Mouse (Mus musculus) hindbrain, embryonic 16.5 days (tissue): Measurements from ENCODE around the gene Cacna1h. TPM values are rescaled to one million over a fixed set of nuclear protein-coding genes. Genes with fewer than 3 reads are reported as not detected.

Experiments used
- ATAC-seq: fragments of 200-750 bp; cut with Nextera tagmentation; 2 replicates; pipeline ENCODE4 v1.8.0; 2017; ENCODE audit warnings: moderate TSS enrichment, moderate library complexity
- H3K27ac ChIP-seq: fragments of 300-500 bp; sonication (generic); 2 replicates; pipeline ENCODE4 v1.5.1; 2014; ENCODE audit warnings: low read depth, mild to moderate bottlenecking, control low read depth, low read length, moderate library complexity
- H3K27me3 ChIP-seq: fragments of 300-500 bp; sonication (generic); replicated peaks from 2 replicates; pipeline ENCODE4 v1.6.1; 2014; ENCODE audit warnings: low read length; ENCODE audit not compliant: control insufficient read depth, insufficient read depth
- H3K36me3 ChIP-seq: fragments of 300-500 bp; sonication (generic); 2 replicates; pipeline ENCODE4 v1.6.1; 2014; ENCODE audit warnings: mild to moderate bottlenecking, low read length, moderate library complexity, mixed read lengths; ENCODE audit not compliant: control insufficient read depth, insufficient read depth
- H3K4me1 ChIP-seq: fragments of 300-500 bp; sonication (generic); 2 replicates; pipeline ENCODE4 v1.6.1; 2014; ENCODE audit warnings: low read depth, low read length; ENCODE audit not compliant: control insufficient read depth, insufficient read depth
- H3K4me2 ChIP-seq: fragments of 300-500 bp; sonication (generic); 2 replicates; pipeline ENCODE4 v1.6.1; 2014; ENCODE audit warnings: mild to moderate bottlenecking, low read length, control low read depth, moderate library complexity
- H3K4me3 ChIP-seq: fragments of 300-500 bp; sonication (generic); 2 replicates; pipeline ENCODE4 v1.5.1; 2014; ENCODE audit warnings: mild to moderate bottlenecking, low read length, control low read depth, moderate library complexity
- H3K9ac ChIP-seq: fragments of 300-500 bp; sonication (generic); 2 replicates; pipeline ENCODE4 v1.6.1; 2014; ENCODE audit warnings: low read depth, mild to moderate bottlenecking, control low read depth, low read length, moderate library complexity
- H3K9me3 ChIP-seq: fragments of 300-500 bp; sonication (generic); 2 replicates; pipeline ENCODE4 v1.6.1; 2014; ENCODE audit warnings: mild to moderate bottlenecking, low read length, moderate library complexity; ENCODE audit not compliant: control insufficient read depth
- WGBS: fragments of 180-500 bp; shearing (Covaris S2); extraction: QIAGEN DNeasy Blood & Tissue Kit; methylation state at CpG from one replicate; pipeline ENCODE4 v1.1.7; 2014; 5-methylcytosine and 5-hydroxymethylcytosine counted together
- polyA plus RNA-seq: library from polyadenylated mRNA; unstranded; fragments of >200 nt; fragmentation: Nextera tagmentation; extraction: Ambion mirVana; gene quantifications from 2 replicates; pipeline ENCODE4 v1.2.1, GENCODE M21; 2015

Cacna1h gene
- polyA plus RNA-seq, 1 experiment from 2014 or later: 5.9 TPM

- Histone ChIP-seq H3K9ac (no peak overlapping the region), H3K4me3 (no peak overlapping the region), H3K4me2 (no peak overlapping the region), H3K27ac (no peak overlapping the region), H3K36me3 (peaks cover 5% of the 10 kb centered on the region), H3K4me1 (peaks cover 12% of the 10 kb centered on the region), H3K27me3 (no peaks in the 10 kb centered on the region), H3K9me3 (no peaks in the 10 kb centered on the region)
- WGBS: 93% methylated on average over 4 of the region's 4 CpGs
- ATAC-seq: no peak
Observed at GRCm38 (mm10) chr17:25394526-25394925, 39.1 kb downstream of the Cacna1h start.

GRCm38 (mm10) chr17:25374011-25374410 is 59.6 kb downstream of the Cacna1h start:
- no peaks in the 10 kb centered on the region for H3K27me3 ChIP-seq
- H3K4me1 ChIP-seq: no peaks in the 10 kb centered on the region
- WGBS: 48% methylated on average over 9 of the region's 9 CpGs
- H3K9me3 ChIP-seq: no peaks in the 10 kb centered on the region
- no peak overlapping the region for H3K9ac ChIP-seq
- ATAC-seq: no peak
- H3K36me3 ChIP-seq: peaks cover 8% of the 10 kb centered on the region; the same call in 1 of the 2 replicates
- no peak overlapping the region for H3K27ac ChIP-seq
- H3K4me3 ChIP-seq: no peak overlapping the region
- H3K4me2 ChIP-seq: no peak overlapping the region

- H3K4me2 ChIP-seq: no peak overlapping the region
- no peak; the same call in 1 of the 2 replicates for ATAC-seq
- H3K27me3 ChIP-seq: no peaks in the 10 kb centered on the region
- 76% methylated on average over 8 of the region's 8 CpGs for WGBS
- no peak overlapping the region for H3K9ac ChIP-seq
- no peak overlapping the region for H3K27ac ChIP-seq
- H3K4me3 ChIP-seq: no peak overlapping the region
- peaks cover 7% of the 10 kb centered on the region; the same call in 1 of the 2 replicates for H3K36me3 ChIP-seq
- H3K9me3 ChIP-seq: no peaks in the 10 kb centered on the region
- H3K4me1 ChIP-seq: no peaks in the 10 kb centered on the region
Observed at GRCm38 (mm10) chr17:25372491-25372890, 61.1 kb downstream of the Cacna1h start.

- Histone ChIP-seq H3K4me3 (no peak within 1 kb of the TSS), H3K36me3 (no peaks in the 10 kb centered on the region), H3K27ac (no peak within 1 kb of the TSS), H3K4me2 (no peak within 1 kb of the TSS), H3K4me1 (no peaks in the 10 kb centered on the region), H3K9ac (no peak within 1 kb of the TSS), H3K27me3 (no peaks in the 10 kb centered on the region), H3K9me3 (no peaks in the 10 kb centered on the region)
- ATAC-seq: no peak
- WGBS: 78% methylated on average over 3 of the region's 3 CpGs
Observed at GRCm38 (mm10) chr17:25368973-25369372, 64.6 kb downstream of the Cacna1h start, which contains the start of gene Tpsg1. Tpsg1 (plus strand) TSS chr17:25369273.

GRCm38 (mm10) chr17:25366005-25366404 is 67.6 kb downstream of the Cacna1h start, which contains the start of gene Tpsb2:
Tpsb2 (plus strand) TSS chr17:25366305.
- 92% methylated on average over 2 of the region's 2 CpGs for WGBS
- Histone ChIP-seq H3K9me3 (no peaks in the 10 kb centered on the region), H3K27me3 (no peaks in the 10 kb centered on the region), H3K36me3 (no peaks in the 10 kb centered on the region), H3K9ac (no peak within 1 kb of the TSS), H3K27ac (no peak within 1 kb of the TSS), H3K4me3 (no peak within 1 kb of the TSS), H3K4me2 (no peak within 1 kb of the TSS), H3K4me1 (no peaks in the 10 kb centered on the region)
- ATAC-seq: no peak

- no peaks in the 10 kb centered on the region for H3K9me3 ChIP-seq
- WGBS: 14% methylated on average over 1 of the region's 1 CpGs
- H3K4me3 ChIP-seq: no peak overlapping the region
- ATAC-seq: no peak
- H3K9ac ChIP-seq: no peak overlapping the region
- H3K27ac ChIP-seq: no peak overlapping the region
- no peaks in the 10 kb centered on the region for H3K36me3 ChIP-seq
- H3K4me1 ChIP-seq: no peaks in the 10 kb centered on the region
- no peak overlapping the region for H3K4me2 ChIP-seq
- no peaks in the 10 kb centered on the region for H3K27me3 ChIP-seq
Observed at GRCm38 (mm10) chr17:25363726-25364125, 69.9 kb downstream of the Cacna1h start.

- Histone ChIP-seq H3K9ac (no peak overlapping the region), H3K9me3 (no peaks in the 10 kb centered on the region), H3K4me2 (no peak overlapping the region), H3K4me1 (no peaks in the 10 kb centered on the region), H3K27me3 (no peaks in the 10 kb centered on the region), H3K4me3 (no peak overlapping the region), H3K36me3 (no peaks in the 10 kb centered on the region), H3K27ac (no peak overlapping the region)
- WGBS: 68% methylated on average over 2 of the region's 2 CpGs
- no peak for ATAC-seq
Observed at GRCm38 (mm10) chr17:25361291-25361690, 72.3 kb downstream of the Cacna1h start.

GRCm38 (mm10) chr17:25345462-25345861 is 88.1 kb downstream of the Cacna1h start, which contains the start of gene Tpsab1:
Tpsab1 (minus strand) TSS chr17:25345562.
- 97% methylated on average over 4 of the region's 4 CpGs for WGBS
- no peak within 1 kb of the TSS for H3K9ac ChIP-seq

GRCm38 (mm10) chr17:25341490-25341889 is 92.1 kb downstream of the Cacna1h start:
- Histone ChIP-seq H3K27me3 (no peaks in the 10 kb centered on the region), H3K4me1 (no peaks in the 10 kb centered on the region), H3K9ac (no peak overlapping the region), H3K4me3 (no peak overlapping the region), H3K9me3 (no peaks in the 10 kb centered on the region), H3K27ac (no peak overlapping the region), H3K4me2 (no peak overlapping the region), H3K36me3 (no peaks in the 10 kb centered on the region)
- 78% methylated on average over 3 of the region's 3 CpGs for WGBS
- ATAC-seq: no peak

More at GRCm38 (mm10) chr17:25345462-25345861, 88.1 kb downstream of the Cacna1h start, which contains the start of gene Tpsab1:
- no peaks in the 10 kb centered on the region for H3K9me3 ChIP-seq
- H3K36me3 ChIP-seq: no peaks in the 10 kb centered on the region
- ATAC-seq: no peak
- H3K4me2 ChIP-seq: no peak within 1 kb of the TSS
- H3K27ac ChIP-seq: no peak within 1 kb of the TSS
- no peak within 1 kb of the TSS for H3K4me3 ChIP-seq
- H3K27me3 ChIP-seq: no peaks in the 10 kb centered on the region
- no peaks in the 10 kb centered on the region for H3K4me1 ChIP-seq

- Histone ChIP-seq H3K27ac (no peak overlapping the region), H3K4me1 (no peaks in the 10 kb centered on the region), H3K4me3 (no peak overlapping the region), H3K27me3 (no peaks in the 10 kb centered on the region), H3K4me2 (no peak overlapping the region), H3K9ac (no peak overlapping the region), H3K9me3 (no peaks in the 10 kb centered on the region), H3K36me3 (no peaks in the 10 kb centered on the region)
- no peak for ATAC-seq
- 86% methylated on average over 6 of the region's 6 CpGs for WGBS
Observed at GRCm38 (mm10) chr17:25340003-25340402, 93.6 kb downstream of the Cacna1h start.
